Mouse (Mus musculus) heart, postnatal 4 days (tissue): Measurements from ENCODE around the gene Bcap31. TPM values are rescaled to one million over a fixed set of nuclear protein-coding genes. Genes with fewer than 3 reads are reported as not detected.

Experiments
- total RNA-seq, 2 experiments: library from RNA; stranded (reverse); gene quantifications; 2 replicates each; pipeline ENCODE4 v1.2.3; 2021

Bcap31 gene
- total RNA-seq, 2 experiments from 2014 or later = 94.0 to 99.8 TPM

Other genes starting within 250 kb of the Bcap31 start
- gene Bgn, start 232.6 kb downstream of the Bcap31 start, total RNA-seq = 100 to 1,000 TPM; 286 to 313 TPM
- gene Atp2b3, start 213.1 kb downstream of the Bcap31 start, total RNA-seq = under 1 TPM; 0.12 to 0.32 TPM
- gene Dusp9, start 76.8 kb downstream of the Bcap31 start, total RNA-seq = under 1 TPM; 0.18 to 0.19 TPM
- gene Pnck, start 56.1 kb downstream of the Bcap31 start, total RNA-seq = 10 to 100 TPM; 10.4 to 12.7 TPM
- gene Slc6a8, start 43.0 kb downstream of the Bcap31 start, total RNA-seq = 100 to 1,000 TPM; 120 TPM
- gene Abcd1, start 422 bp upstream of the Bcap31 start, total RNA-seq = 10 to 100 TPM; 20.4 to 20.7 TPM
- under 1 TPM; 0.54 to 0.67 TPM for gene Plxnb3, start 40.9 kb upstream of the Bcap31 start, total RNA-seq
- gene Srpk3, start 58.2 kb upstream of the Bcap31 start, total RNA-seq = 10 to 100 TPM; 49.2 to 50.9 TPM
- gene Idh3g, start 70.7 kb upstream of the Bcap31 start, total RNA-seq = 100 to 1,000 TPM; 401 to 448 TPM
- gene Ssr4, start 70.9 kb upstream of the Bcap31 start, total RNA-seq = 100 to 1,000 TPM; 107 to 109 TPM
- 1 to 10 TPM; 3.2 to 3.4 TPM for gene Pdzd4, start 108.8 kb upstream of the Bcap31 start, total RNA-seq
- gene Avpr2, start 175.9 kb upstream of the Bcap31 start, total RNA-seq = not detected
- gene L1cam, start 179.9 kb upstream of the Bcap31 start, total RNA-seq = 1 to 10 TPM; 1.4 to 1.6 TPM
- 1 to 10 TPM; 1.8 to 2.0 TPM for gene Arhgap4, start 205.7 kb upstream of the Bcap31 start, total RNA-seq
- gene Naa10, start 205.8 kb upstream of the Bcap31 start, total RNA-seq = 10 to 100 TPM; 66.7 to 71.7 TPM
- 10 to 100 TPM; 21.4 to 22.9 TPM for gene Renbp, start 214.7 kb upstream of the Bcap31 start, total RNA-seq